Mouse (Mus musculus) neural tube, embryonic 13.5 days (tissue): ENCODE data around the gene Rell1. TPM values are rescaled to one million over a fixed set of nuclear protein-coding genes. Genes with fewer than 3 reads are reported as not detected.
A peak's percentile ranks its signal among the peaks of the same experiment; 100 is the strongest.

ENCODE experiments used
- ATAC-seq: fragments of 200-750 bp; cut with Nextera tagmentation; 2 replicates; pipeline ENCODE4 v1.8.0; 2017; ENCODE audit warnings: low read depth, mild to moderate bottlenecking, moderate TSS enrichment, moderate library complexity
- H3K27ac ChIP-seq: fragments of 300-500 bp; sonication (generic); replicated peaks from 2 replicates; pipeline ENCODE4 v1.5.1; 2015; ENCODE audit warnings: moderate library complexity, mild to moderate bottlenecking, inconsistent platforms
- H3K27me3 ChIP-seq: fragments of 300-500 bp; sonication (generic); 2 replicates; pipeline ENCODE4 v1.6.1; 2015; ENCODE audit warnings: mild to moderate bottlenecking, inconsistent platforms
- H3K36me3 ChIP-seq: fragments of 300-500 bp; sonication (generic); 2 replicates; pipeline ENCODE4 v1.6.1; 2015; ENCODE audit warnings: mild to moderate bottlenecking, inconsistent platforms
- H3K4me1 ChIP-seq: fragments of 300-500 bp; sonication (generic); replicated peaks from 2 replicates; pipeline ENCODE4 v1.6.1; 2015; ENCODE audit warnings: inconsistent platforms
- H3K4me2 ChIP-seq: fragments of 300-500 bp; sonication (generic); 2 replicates; pipeline ENCODE4 v1.6.1; 2015; ENCODE audit warnings: inconsistent platforms, mild to moderate bottlenecking, moderate library complexity
- H3K4me3 ChIP-seq: fragments of 300-500 bp; sonication (generic); 2 replicates; pipeline ENCODE4 v1.5.1; 2015; ENCODE audit warnings: mild to moderate bottlenecking, inconsistent platforms
- H3K9ac ChIP-seq: fragments of 300-500 bp; sonication (generic); 2 replicates; pipeline ENCODE4 v1.6.1; 2015; ENCODE audit warnings: moderate library complexity, mild to moderate bottlenecking, inconsistent platforms
- H3K9me3 ChIP-seq: fragments of 300-500 bp; sonication (generic); 2 replicates; pipeline ENCODE4 v1.6.1; 2016; ENCODE audit warnings: inconsistent platforms
- WGBS: fragments of 180-500 bp; shearing (Covaris S2); methylation state at CpG from one replicate; pipeline ENCODE4 v1.1.7; 2015; 5-methylcytosine and 5-hydroxymethylcytosine counted together
- polyA plus RNA-seq: library from polyadenylated mRNA; unstranded; fragments of >200 nt; fragmentation: Nextera tagmentation; extraction: Ambion mirVana; gene quantifications from 2 replicates; pipeline ENCODE4 v1.2.1, GENCODE M21; 2015

Rell1 gene
- polyA plus RNA-seq: 11.7 and 13.7 TPM in 2 replicates

GRCm38 (mm10) chr5:63968443-63969415 is at the start of gene Rell1:
TSS of gene Rell1 (minus strand) at chr5:63968897.
- peak within 1 kb of the TSS; percentile 84 for H3K4me2 ChIP-seq
- H3K9ac ChIP-seq: peak within 1 kb of the TSS; percentile 79
- H3K4me3 ChIP-seq: peak within 1 kb of the TSS; percentile 68
- peak; percentile 97 for ATAC-seq
- no peaks in the 10 kb centered on the region for H3K27me3 ChIP-seq
- no peaks in the 10 kb centered on the region for H3K36me3 ChIP-seq
- H3K9me3 ChIP-seq: no peaks in the 10 kb centered on the region
- H3K27ac ChIP-seq: peak within 1 kb of the TSS; percentile 40
- H3K4me1 ChIP-seq: peaks cover 28% of the 10 kb centered on the region
- WGBS: 1% methylated on average over 74 of the region's 85 CpGs

GRCm38 (mm10) chr5:64012596-64013366 is 44.1 kb upstream of the Rell1 start:
- no peak overlapping the region for H3K27ac ChIP-seq
- H3K4me1 ChIP-seq: no peaks in the 10 kb centered on the region
- ATAC-seq: no peak
- no peak overlapping the region for H3K4me3 ChIP-seq
- no peak overlapping the region for H3K4me2 ChIP-seq
- H3K27me3 ChIP-seq: no peaks in the 10 kb centered on the region
- no peak overlapping the region for H3K9ac ChIP-seq
- no peaks in the 10 kb centered on the region for H3K36me3 ChIP-seq
- WGBS: 80% methylated on average over 12 of the region's 13 CpGs
- no peaks in the 10 kb centered on the region for H3K9me3 ChIP-seq

GRCm38 (mm10) chr5:64006548-64006947 is 37.9 kb upstream of the Rell1 start:
- no peak overlapping the region for H3K4me3 ChIP-seq
- no peak overlapping the region for H3K9ac ChIP-seq
- H3K4me2 ChIP-seq: no peak overlapping the region
- no peaks in the 10 kb centered on the region for H3K4me1 ChIP-seq
- H3K27me3 ChIP-seq: no peaks in the 10 kb centered on the region
- no peaks in the 10 kb centered on the region for H3K9me3 ChIP-seq
- no peaks in the 10 kb centered on the region for H3K36me3 ChIP-seq
- 87% methylated on average over 4 of the region's 4 CpGs for WGBS
- ATAC-seq: no peak
- H3K27ac ChIP-seq: no peak overlapping the region

GRCm38 (mm10) chr5:64003302-64003701 is 34.6 kb upstream of the Rell1 start:
- no peak for ATAC-seq
- Histone ChIP-seq H3K9ac (no peak overlapping the region), H3K9me3 (no peaks in the 10 kb centered on the region), H3K27me3 (no peaks in the 10 kb centered on the region), H3K4me2 (no peak overlapping the region), H3K27ac (no peak overlapping the region), H3K4me1 (no peaks in the 10 kb centered on the region), H3K4me3 (no peak overlapping the region), H3K36me3 (no peaks in the 10 kb centered on the region)
- WGBS: 89% methylated on average over 8 of the region's 8 CpGs

- Histone ChIP-seq H3K27me3 (no peaks in the 10 kb centered on the region), H3K4me2 (no peak overlapping the region), H3K9me3 (no peaks in the 10 kb centered on the region), H3K27ac (no peak overlapping the region), H3K36me3 (no peaks in the 10 kb centered on the region), H3K9ac (no peak overlapping the region), H3K4me3 (no peak overlapping the region), H3K4me1 (no peaks in the 10 kb centered on the region)
- no peak for ATAC-seq
- 27% methylated on average over 3 of the region's 3 CpGs for WGBS
These were observed 25.2 kb upstream of the Rell1 start for GRCm38 (mm10) chr5:63993865-63994264.

- 94% methylated on average over 3 of the region's 3 CpGs for WGBS
- Histone ChIP-seq H3K9ac (no peak overlapping the region), H3K27ac (no peak overlapping the region), H3K4me1 (no peaks in the 10 kb centered on the region), H3K27me3 (no peaks in the 10 kb centered on the region), H3K4me3 (no peak overlapping the region), H3K36me3 (no peaks in the 10 kb centered on the region), H3K9me3 (no peaks in the 10 kb centered on the region), H3K4me2 (no peak overlapping the region)
- ATAC-seq: no peak
These were observed 22.0 kb upstream of the Rell1 start for GRCm38 (mm10) chr5:63990675-63991074.

- H3K27ac ChIP-seq: no peak overlapping the region
- ATAC-seq: no peak
- no peak overlapping the region for H3K4me2 ChIP-seq
- no peaks in the 10 kb centered on the region for H3K4me1 ChIP-seq
- 73% methylated on average over 6 of the region's 6 CpGs for WGBS
- H3K4me3 ChIP-seq: no peak overlapping the region
- no peaks in the 10 kb centered on the region for H3K27me3 ChIP-seq
- H3K9me3 ChIP-seq: no peaks in the 10 kb centered on the region
- no peaks in the 10 kb centered on the region for H3K36me3 ChIP-seq
- H3K9ac ChIP-seq: no peak overlapping the region
These were observed 17.6 kb upstream of the Rell1 start for GRCm38 (mm10) chr5:63986337-63986736.

- H3K4me3 ChIP-seq: no peak overlapping the region
- 82% methylated on average over 11 of the region's 11 CpGs for WGBS
- no peaks in the 10 kb centered on the region for H3K9me3 ChIP-seq
- H3K36me3 ChIP-seq: no peaks in the 10 kb centered on the region
- ATAC-seq: no peak
- no peaks in the 10 kb centered on the region for H3K4me1 ChIP-seq
- no peaks in the 10 kb centered on the region for H3K27me3 ChIP-seq
- H3K27ac ChIP-seq: no peak overlapping the region
- H3K9ac ChIP-seq: no peak overlapping the region
- H3K4me2 ChIP-seq: no peak overlapping the region
These were observed 13.6 kb upstream of the Rell1 start for GRCm38 (mm10) chr5:63982296-63982695.

GRCm38 (mm10) chr5:63970991-63971390 is 2.3 kb upstream of the Rell1 start:
- no peak for ATAC-seq

GRCm38 (mm10) chr5:63970281-63970732 is 1.6 kb upstream of the Rell1 start:
- H3K27ac ChIP-seq: 0 out of 2 replicates have a peak overlapping the region, but pooled peaks have one; percentile 33
- no peak for ATAC-seq

More at GRCm38 (mm10) chr5:63970991-63971390, 2.3 kb upstream of the Rell1 start:
- Histone ChIP-seq H3K9me3 (no peaks in the 10 kb centered on the region), H3K27me3 (no peaks in the 10 kb centered on the region), H3K36me3 (no peaks in the 10 kb centered on the region), H3K27ac (no peak overlapping the region), H3K4me1 (peaks cover 28% of the 10 kb centered on the region), H3K9ac (no peak overlapping the region), H3K4me3 (no peak overlapping the region), H3K4me2 (no peak overlapping the region)
- WGBS: 30% methylated on average over 2 of the region's 2 CpGs

GRCm38 (mm10) chr5:63969476-63970112 is 897 bp upstream of the Rell1 start:
- Histone ChIP-seq H3K27ac (no peak overlapping the region), H3K9ac (peak overlapping the region; percentile 79; the same call in 1 of the 2 replicates), H3K27me3 (no peaks in the 10 kb centered on the region), H3K9me3 (no peaks in the 10 kb centered on the region), H3K4me2 (peak overlapping the region; percentile 84), H3K4me1 (peaks cover 28% of the 10 kb centered on the region), H3K4me3 (peak overlapping the region; percentile 68), H3K36me3 (no peaks in the 10 kb centered on the region)
- no peak for ATAC-seq
- WGBS: 30% methylated on average over 5 of the region's 5 CpGs

More at GRCm38 (mm10) chr5:63970281-63970732, 1.6 kb upstream of the Rell1 start:
- H3K4me3 ChIP-seq: no peak overlapping the region
- H3K9ac ChIP-seq: no peak overlapping the region
- H3K9me3 ChIP-seq: no peaks in the 10 kb centered on the region
- 3% methylated on average over 7 of the region's 7 CpGs for WGBS
- H3K4me2 ChIP-seq: no peak overlapping the region
- no peaks in the 10 kb centered on the region for H3K27me3 ChIP-seq
- H3K4me1 ChIP-seq: peaks cover 28% of the 10 kb centered on the region
- no peaks in the 10 kb centered on the region for H3K36me3 ChIP-seq
